Mouse (Mus musculus): Measurements from ENCODE around the gene Crip1.

GRCm38 (mm10) chr12:113131601-113132000 lies 14.5 kb upstream of the Crip1 start:
- TF ChIP-seq USF1 (IDR thresholded peaks at IDR 0.05; ENCODE audit: low read depth, low read length) (no peak), CTCF (IDR thresholded peaks at IDR 0.05 in 2 of 3, conservative IDR thresholded peaks at IDR 0.05 in 1 of 3; ENCODE audit: control insufficient read depth in 1 of 3, insufficient read depth in 1 of 3, low read depth in 2 of 3, low read length in 3 of 3, poor library complexity in 1 of 3, severe bottlenecking in 1 of 3) (no peak), RAD21 (IDR thresholded peaks at IDR 0.05; ENCODE audit: low read depth, low read length) (no peak), MAZ (IDR thresholded peaks at IDR 0.05; ENCODE audit: low read depth, low read length) (no peak), MYB (IDR thresholded peaks at IDR 0.05; ENCODE audit: low read depth, low read length) (no peak), USF2 (IDR thresholded peaks at IDR 0.05; ENCODE audit: borderline replicate concordance in 1 of 2, insufficient read depth in 1 of 2, low read depth in 1 of 2, low read length in 2 of 2) (no peak), SIN3A (IDR thresholded peaks at IDR 0.05; ENCODE audit: low read length) (no peak), POLR2A (IDR thresholded peaks at IDR 0.05; ENCODE audit: control insufficient read depth in 1 of 2, insufficient read depth in 1 of 2, low read depth in 1 of 2, low read length in 2 of 2, poor library complexity in 1 of 2) (no peak), POLR2AphosphoS2 (IDR thresholded peaks at IDR 0.05; ENCODE audit: low read length) (no peak)
